Mouse (Mus musculus) midbrain, postnatal 0 days (tissue): ENCODE data around the gene Xylb. TPM values are rescaled to one million over a fixed set of nuclear protein-coding genes. Genes with fewer than 3 reads are reported as not detected.

Experiments
- ATAC-seq: fragments of 200-750 bp; cut with Nextera tagmentation; 2 replicates; pipeline ENCODE4 v1.8.0; 2017; ENCODE audit warnings: moderate number of reproducible peaks, mild to moderate bottlenecking, moderate TSS enrichment, moderate library complexity; ENCODE audit not compliant: low FRiP score
- DNase-seq: peaks from one replicate; pipeline ENCODE4 v3.0.0-alpha.2; 2015; ENCODE audit warnings: low spot score
- H3K27ac ChIP-seq: fragments of 300-500 bp; sonication (generic); 2 replicates; pipeline ENCODE4 v1.5.1; 2014; ENCODE audit warnings: low read depth, mild to moderate bottlenecking, low read length, mixed read lengths
- H3K27me3 ChIP-seq: fragments of 300-500 bp; sonication (generic); 2 replicates; pipeline ENCODE4 v1.6.1; 2014; ENCODE audit warnings: low read length, control low read depth, mixed read lengths; ENCODE audit not compliant: insufficient read depth
- H3K36me3 ChIP-seq: fragments of 300-500 bp; sonication (generic); 2 replicates; pipeline ENCODE4 v1.6.1; 2014; ENCODE audit warnings: low read length, control low read depth, mixed read lengths; ENCODE audit not compliant: insufficient read depth
- H3K4me1 ChIP-seq: fragments of 300-500 bp; sonication (generic); 2 replicates; pipeline ENCODE4 v1.6.1; 2014; ENCODE audit warnings: mild to moderate bottlenecking, control low read depth, antibody characterized with exemption, low read length, mixed read lengths; ENCODE audit not compliant: insufficient read depth
- H3K4me2 ChIP-seq: fragments of 300-500 bp; sonication (generic); 2 replicates; pipeline ENCODE4 v1.6.1; 2014; ENCODE audit warnings: low read depth, mild to moderate bottlenecking, low read length, mixed read lengths; ENCODE audit not compliant: poor library complexity, severe bottlenecking
- H3K4me3 ChIP-seq: fragments of 300-500 bp; sonication (generic); 2 replicates; pipeline ENCODE4 v1.5.1; 2014; ENCODE audit warnings: low read depth, mild to moderate bottlenecking, low read length, moderate library complexity
- H3K9ac ChIP-seq: fragments of 300-500 bp; sonication (generic); replicated peaks from 2 replicates; pipeline ENCODE4 v1.6.1; 2014; ENCODE audit warnings: mild to moderate bottlenecking, low read length, moderate library complexity, mixed read lengths; ENCODE audit not compliant: poor library complexity, severe bottlenecking
- H3K9me3 ChIP-seq: fragments of 300-500 bp; sonication (generic); 2 replicates; pipeline ENCODE4 v1.6.1; 2016; ENCODE audit warnings: low read length, control low read depth
- CTCF ChIP-seq: IDR thresholded peaks from 2 replicates; pipeline ENCODE4 v1.5.1; 2016; ENCODE audit warnings: antibody characterized with exemption, mild to moderate bottlenecking
- WGBS: fragments of 180-500 bp; shearing (Covaris S2); extraction: QIAGEN DNeasy Blood & Tissue Kit; methylation state at CpG from one replicate; pipeline ENCODE4 v1.1.7; 2014; 5-methylcytosine and 5-hydroxymethylcytosine counted together
- polyA plus RNA-seq: library from polyadenylated mRNA; unstranded; fragments of >200 nt; fragmentation: Nextera tagmentation; extraction: Ambion mirVana; gene quantifications from 2 replicates; pipeline ENCODE4 v1.2.1, GENCODE M21; 2015
- total RNA-seq: library from RNA; depleted of rRNA; stranded (reverse); fragments of >200 nt; gene quantifications from 2 replicates; pipeline ENCODE4 v1.2.3, GENCODE M21; 2014

Gene Xylb
- total and polyA plus RNA-seq, 2 experiments from 2014 or later: 2.6 to 3.9 TPM

GRCm38 (mm10) chr9:119404090-119404489, 46.9 kb downstream of the Xylb start:
- Histone ChIP-seq H3K27ac (no peak overlapping the region), H3K4me1 (peaks cover 7% of the 10 kb centered on the region), H3K36me3 (no peaks in the 10 kb centered on the region), H3K9me3 (no peaks in the 10 kb centered on the region), H3K4me3 (peak overlapping the region; percentile 98), H3K9ac (peak overlapping the region; percentile 99; the same call in 1 of the 2 replicates), H3K27me3 (no peaks in the 10 kb centered on the region), H3K4me2 (peak overlapping the region; percentile 94)
- DNase-seq (no peak), ATAC-seq (no peak)
- no peak for TF ChIP-seq CTCF
- WGBS: 53% methylated on average over 5 of the region's 5 CpGs

GRCm38 (mm10) chr9:119407884-119408283, 50.7 kb downstream of the Xylb start:
- H3K27me3 ChIP-seq: no peaks in the 10 kb centered on the region
- no peaks in the 10 kb centered on the region for H3K9me3 ChIP-seq
- no peak for TF ChIP-seq CTCF
- DNase-seq (no peak), ATAC-seq (no peak)
- H3K36me3 ChIP-seq: no peaks in the 10 kb centered on the region
- peaks cover 7% of the 10 kb centered on the region for H3K4me1 ChIP-seq
- H3K27ac ChIP-seq: no peak overlapping the region
- 87% methylated on average over 15 of the region's 15 CpGs for WGBS
- H3K4me2 ChIP-seq: no peak overlapping the region
- H3K9ac ChIP-seq: no peak overlapping the region
- H3K4me3 ChIP-seq: no peak overlapping the region

GRCm38 (mm10) chr9:119408898-119409664, 51.9 kb downstream of the Xylb start:
- Histone ChIP-seq H3K9me3 (0 out of 2 replicates have a peak, but pooled peaks cover 3% of the 10 kb centered on the region), H3K27ac (no peak overlapping the region), H3K4me1 (peaks cover 5% of the 10 kb centered on the region), H3K4me3 (no peak overlapping the region), H3K36me3 (no peaks in the 10 kb centered on the region), H3K4me2 (no peak overlapping the region), H3K27me3 (no peaks in the 10 kb centered on the region), H3K9ac (no peak overlapping the region)
- no peak for DNase-seq
- 85% methylated on average over 11 of the region's 11 CpGs for WGBS
- no peak for TF ChIP-seq CTCF
- ATAC-seq: no peak

- WGBS: 87% methylated on average over 5 of the region's 5 CpGs
- H3K27me3 ChIP-seq: no peaks in the 10 kb centered on the region
- H3K4me2 ChIP-seq: no peak overlapping the region
- TF ChIP-seq CTCF: no peak
- 0 out of 2 replicates have a peak, but pooled peaks cover 3% of the 10 kb centered on the region for H3K9me3 ChIP-seq
- no peak overlapping the region for H3K9ac ChIP-seq
- ATAC-seq (no peak), DNase-seq (no peak)
- H3K4me1 ChIP-seq: peaks cover 3% of the 10 kb centered on the region; the same call in 1 of the 2 replicates
- H3K36me3 ChIP-seq: no peaks in the 10 kb centered on the region
- no peak overlapping the region for H3K27ac ChIP-seq
- H3K4me3 ChIP-seq: no peak overlapping the region
Measured at GRCm38 (mm10) chr9:119409864-119410263, 52.7 kb downstream of the Xylb start.

- H3K27me3 ChIP-seq: no peaks in the 10 kb centered on the region
Measured at GRCm38 (mm10) chr9:119418025-119418424, 60.8 kb downstream of the Xylb start.

GRCm38 (mm10) chr9:119419852-119420438, 62.8 kb downstream of the Xylb start:
- Histone ChIP-seq H3K9me3 (no peaks in the 10 kb centered on the region), H3K27me3 (no peaks in the 10 kb centered on the region), H3K27ac (no peak overlapping the region), H3K4me2 (no peak overlapping the region), H3K4me1 (0 out of 2 replicates have a peak, but pooled peaks cover 3% of the 10 kb centered on the region), H3K4me3 (no peak overlapping the region), H3K36me3 (no peaks in the 10 kb centered on the region), H3K9ac (no peak overlapping the region)
- TF ChIP-seq CTCF: no peak
- DNase-seq (peak; percentile 52), ATAC-seq (no peak)
- 80% methylated on average over 12 of the region's 12 CpGs for WGBS

More at GRCm38 (mm10) chr9:119418025-119418424, 60.8 kb downstream of the Xylb start:
- Histone ChIP-seq H3K4me1 (0 out of 2 replicates have a peak, but pooled peaks cover 3% of the 10 kb centered on the region), H3K27ac (no peak overlapping the region), H3K36me3 (no peaks in the 10 kb centered on the region), H3K9me3 (0 out of 2 replicates have a peak, but pooled peaks cover 2% of the 10 kb centered on the region), H3K4me3 (no peak overlapping the region), H3K9ac (no peak overlapping the region), H3K4me2 (no peak overlapping the region)
- no peak for ATAC-seq
- no peak for DNase-seq
- no peak for TF ChIP-seq CTCF
- 63% methylated on average over 18 of the region's 18 CpGs for WGBS
